Mouse (Mus musculus) limb, embryonic 11.5 days (tissue): ENCODE data around the gene Pknox2. TPM values are rescaled to one million over a fixed set of nuclear protein-coding genes. Genes with fewer than 3 reads are reported as not detected.

ENCODE experiments used
- ATAC-seq: fragments of 200-750 bp; cut with Nextera tagmentation; 2 replicates; pipeline ENCODE4 v1.8.0; 2017; ENCODE audit warnings: low read depth; ENCODE audit not compliant: insufficient number of reproducible peaks, low FRiP score, low TSS enrichment
- DNase-seq: peaks from one replicate; pipeline ENCODE4 v3.0.0-alpha.2; 2015; ENCODE audit warnings: low spot score
- H3K27ac ChIP-seq: fragments of 300-500 bp; sonication (generic); replicated peaks from 2 replicates; pipeline ENCODE4 v1.5.1; 2014; ENCODE audit warnings: low read depth, mild to moderate bottlenecking, low read length
- H3K27me3 ChIP-seq: fragments of 300-500 bp; sonication (generic); 2 replicates; pipeline ENCODE4 v1.6.1; 2014; ENCODE audit warnings: mild to moderate bottlenecking, low read length, mixed read lengths; ENCODE audit not compliant: control insufficient read depth, insufficient read depth
- H3K36me3 ChIP-seq: fragments of 300-500 bp; sonication (generic); 2 replicates; pipeline ENCODE4 v1.6.1; 2014; ENCODE audit warnings: mild to moderate bottlenecking, low read length, moderate library complexity, mixed read lengths; ENCODE audit not compliant: control insufficient read depth, insufficient read depth
- H3K4me1 ChIP-seq: fragments of 300-500 bp; sonication (generic); 2 replicates; pipeline ENCODE4 v1.6.1; 2014; ENCODE audit warnings: low read length, mixed read lengths; ENCODE audit not compliant: control insufficient read depth, insufficient read depth
- H3K4me2 ChIP-seq: fragments of 300-500 bp; sonication (generic); 2 replicates; pipeline ENCODE4 v1.6.1; 2014; ENCODE audit warnings: low read depth, mild to moderate bottlenecking, moderate library complexity; ENCODE audit not compliant: severe bottlenecking
- H3K4me3 ChIP-seq: fragments of 300-500 bp; sonication (generic); 2 replicates; pipeline ENCODE4 v1.5.1; 2014; ENCODE audit warnings: low read depth, low read length
- H3K9ac ChIP-seq: fragments of 300-500 bp; sonication (generic); 2 replicates; pipeline ENCODE4 v1.6.1; 2014; ENCODE audit warnings: mild to moderate bottlenecking, low read length
- H3K9me3 ChIP-seq: fragments of 300-500 bp; sonication (generic); 2 replicates; pipeline ENCODE4 v1.6.1; 2016; ENCODE audit warnings: low read length; ENCODE audit not compliant: control insufficient read depth
- WGBS: fragments of 180-500 bp; shearing (Covaris S2); extraction: QIAGEN DNeasy Blood & Tissue Kit; methylation state at CpG from one replicate; pipeline ENCODE4 v1.1.7; 2014; 5-methylcytosine and 5-hydroxymethylcytosine counted together
- polyA plus RNA-seq: library from polyadenylated mRNA; unstranded; fragments of >200 nt; fragmentation: Nextera tagmentation; extraction: Ambion mirVana; gene quantifications from 2 replicates; pipeline ENCODE4 v1.2.1, GENCODE M21; 2014

Gene Pknox2
- polyA plus RNA-seq, 1 experiment from 2014 or later: 11.3 TPM

- Histone ChIP-seq H3K9me3 (no peaks in the 10 kb centered on the region), H3K36me3 (no peaks in the 10 kb centered on the region), H3K9ac (no peak overlapping the region), H3K27me3 (peaks cover 15% of the 10 kb centered on the region; the same call in 1 of the 2 replicates), H3K27ac (no peak overlapping the region), H3K4me1 (peaks cover 7% of the 10 kb centered on the region; the same call in 1 of the 2 replicates), H3K4me3 (no peak overlapping the region), H3K4me2 (no peak overlapping the region)
- WGBS: 6% methylated on average over 3 of the region's 3 CpGs
- ATAC-seq (no peak), DNase-seq (no peak)
Measured at GRCm38 (mm10) chr9:36972089-36972488, 175.1 kb downstream of the Pknox2 start.

GRCm38 (mm10) chr9:36971066-36971465 is 176.1 kb downstream of the Pknox2 start:
- Histone ChIP-seq H3K9ac (no peak overlapping the region), H3K36me3 (no peaks in the 10 kb centered on the region), H3K4me2 (no peak overlapping the region), H3K27ac (no peak overlapping the region), H3K27me3 (peaks cover 16% of the 10 kb centered on the region; the same call in 1 of the 2 replicates), H3K4me1 (peaks cover 7% of the 10 kb centered on the region; the same call in 1 of the 2 replicates), H3K4me3 (no peak overlapping the region), H3K9me3 (no peaks in the 10 kb centered on the region)
- no peak for DNase-seq
- 16% methylated on average over 3 of the region's 3 CpGs for WGBS
- no peak for ATAC-seq

DNA sequence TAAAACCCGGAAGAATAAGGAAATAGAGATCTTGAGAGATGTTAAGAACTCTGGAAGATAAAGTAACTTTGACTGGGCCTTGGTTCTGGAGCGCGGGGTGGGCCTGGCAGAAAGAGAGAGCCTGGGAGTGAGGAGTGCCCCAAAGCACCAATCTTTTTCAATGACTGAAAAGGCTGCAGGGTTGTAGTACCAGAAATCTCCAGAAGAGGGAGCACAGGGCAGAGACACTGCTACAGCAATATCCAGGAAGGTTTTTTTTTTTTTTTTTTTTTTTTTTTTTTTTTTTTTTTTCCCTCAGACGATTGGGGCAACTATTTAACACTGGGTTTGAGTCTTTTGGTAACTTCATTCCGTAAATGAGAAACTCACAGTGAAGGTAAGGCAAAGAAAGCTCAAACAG is 176.6 kb downstream of the Pknox2 start:
- H3K27ac ChIP-seq: no peak overlapping the region
- H3K4me3 ChIP-seq: no peak overlapping the region
- H3K4me1 ChIP-seq: peaks cover 7% of the 10 kb centered on the region; the same call in 1 of the 2 replicates
- no peak overlapping the region for H3K4me2 ChIP-seq
- WGBS: 12% methylated on average over 5 of the region's 5 CpGs
- H3K9ac ChIP-seq: no peak overlapping the region
- peaks cover 16% of the 10 kb centered on the region; the same call in 1 of the 2 replicates for H3K27me3 ChIP-seq
- H3K36me3 ChIP-seq: no peaks in the 10 kb centered on the region
- DNase-seq (peak; percentile 88), ATAC-seq (no peak)
- H3K9me3 ChIP-seq: no peaks in the 10 kb centered on the region

- peaks cover 16% of the 10 kb centered on the region; the same call in 1 of the 2 replicates for H3K27me3 ChIP-seq
- peaks cover 14% of the 10 kb centered on the region for H3K4me1 ChIP-seq
Measured at GRCm38 (mm10) chr9:36969131-36969530, 178.1 kb downstream of the Pknox2 start.

DNA sequence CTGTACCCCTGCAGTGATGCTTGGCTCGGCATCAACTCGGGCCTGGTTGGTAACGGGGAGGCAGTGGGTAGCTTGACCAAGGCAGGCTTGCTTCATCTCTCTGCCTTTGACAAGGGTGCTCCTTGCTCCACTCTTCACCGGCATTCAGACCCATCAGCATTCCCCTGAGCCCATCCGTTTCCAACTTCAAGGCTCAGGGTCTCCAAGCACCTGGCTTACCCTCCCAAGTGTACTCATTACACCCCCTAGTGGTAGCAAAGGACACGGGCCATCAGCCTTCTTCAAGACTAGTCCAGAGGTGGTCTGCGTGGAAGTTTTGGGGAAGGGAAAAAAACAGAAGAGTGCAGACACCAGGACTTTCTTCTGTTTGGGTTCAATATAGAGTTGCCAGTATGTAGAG is 178.5 kb downstream of the Pknox2 start:
- Histone ChIP-seq H3K27me3 (peaks cover 16% of the 10 kb centered on the region; the same call in 1 of the 2 replicates), H3K36me3 (no peaks in the 10 kb centered on the region)
- WGBS: 46% methylated on average over 7 of the region's 7 CpGs

More at GRCm38 (mm10) chr9:36969131-36969530, 178.1 kb downstream of the Pknox2 start:
- no peaks in the 10 kb centered on the region for H3K9me3 ChIP-seq
- no peak overlapping the region for H3K9ac ChIP-seq
- no peak for ATAC-seq
- no peak overlapping the region for H3K27ac ChIP-seq
- no peak overlapping the region for H3K4me2 ChIP-seq
- DNase-seq: no peak
- WGBS: 90% methylated on average over 1 of the region's 1 CpGs
- H3K36me3 ChIP-seq: no peaks in the 10 kb centered on the region
- H3K4me3 ChIP-seq: no peak overlapping the region

DNA sequence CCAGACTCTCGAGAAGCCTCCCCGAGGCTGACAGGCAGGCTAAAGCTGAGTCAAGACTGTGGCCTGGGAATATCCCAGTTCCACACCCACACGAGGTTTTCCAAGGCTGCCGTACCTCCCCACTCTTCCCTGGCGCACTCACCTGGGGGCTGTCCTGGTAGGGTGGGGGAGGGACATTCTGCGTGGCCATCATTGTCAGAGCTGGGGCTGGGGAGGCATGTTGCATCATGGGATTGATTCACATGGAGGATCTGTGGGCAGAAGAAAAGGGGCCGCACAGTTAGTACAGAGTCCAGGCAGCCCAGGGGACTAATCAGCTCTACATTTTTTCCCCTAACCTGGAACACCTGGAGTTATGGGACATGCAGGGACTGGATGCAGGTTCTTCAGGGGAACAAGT is 179.0 kb downstream of the Pknox2 start:
- H3K9me3 ChIP-seq: no peaks in the 10 kb centered on the region
- H3K36me3 ChIP-seq: no peaks in the 10 kb centered on the region
- 88% methylated on average over 7 of the region's 7 CpGs for WGBS
- peaks cover 16% of the 10 kb centered on the region; the same call in 1 of the 2 replicates for H3K27me3 ChIP-seq
- H3K4me1 ChIP-seq: peaks cover 21% of the 10 kb centered on the region
- no peak overlapping the region for H3K9ac ChIP-seq
- no peak for ATAC-seq
- H3K4me2 ChIP-seq: no peak overlapping the region
- no peak for DNase-seq
- H3K27ac ChIP-seq: no peak overlapping the region
- H3K4me3 ChIP-seq: no peak overlapping the region

More for the DNA sequence above, 178.5 kb downstream of the Pknox2 start:
- peak; percentile 81 for DNase-seq
- no peak for ATAC-seq
- Histone ChIP-seq H3K27ac (no peak overlapping the region), H3K9ac (no peak overlapping the region), H3K4me3 (no peak overlapping the region), H3K4me2 (no peak overlapping the region), H3K4me1 (peaks cover 18% of the 10 kb centered on the region), H3K9me3 (no peaks in the 10 kb centered on the region)

GRCm38 (mm10) chr9:36965720-36966119 is 181.5 kb downstream of the Pknox2 start:
- H3K4me1 ChIP-seq: peaks cover 21% of the 10 kb centered on the region
- peaks cover 16% of the 10 kb centered on the region; the same call in 1 of the 2 replicates for H3K27me3 ChIP-seq
- WGBS: 62% methylated on average over 5 of the region's 5 CpGs

GRCm38 (mm10) chr9:36964230-36964629 is 183.0 kb downstream of the Pknox2 start:
- H3K36me3 ChIP-seq: no peaks in the 10 kb centered on the region
- no peak overlapping the region for H3K4me2 ChIP-seq
- DNase-seq (peak; percentile 64), ATAC-seq (no peak)
- WGBS: 5% methylated on average over 5 of the region's 5 CpGs
- H3K4me1 ChIP-seq: peaks cover 21% of the 10 kb centered on the region
- no peaks in the 10 kb centered on the region for H3K9me3 ChIP-seq
- H3K9ac ChIP-seq: no peak overlapping the region
- no peak overlapping the region for H3K4me3 ChIP-seq
- no peak overlapping the region for H3K27ac ChIP-seq
- peaks cover 18% of the 10 kb centered on the region; the same call in 1 of the 2 replicates for H3K27me3 ChIP-seq

More at GRCm38 (mm10) chr9:36965720-36966119, 181.5 kb downstream of the Pknox2 start:
- Histone ChIP-seq H3K9me3 (no peaks in the 10 kb centered on the region), H3K36me3 (no peaks in the 10 kb centered on the region), H3K9ac (no peak overlapping the region), H3K4me3 (no peak overlapping the region), H3K27ac (no peak overlapping the region), H3K4me2 (no peak overlapping the region)
- DNase-seq (peak; percentile 57), ATAC-seq (no peak)

DNA sequence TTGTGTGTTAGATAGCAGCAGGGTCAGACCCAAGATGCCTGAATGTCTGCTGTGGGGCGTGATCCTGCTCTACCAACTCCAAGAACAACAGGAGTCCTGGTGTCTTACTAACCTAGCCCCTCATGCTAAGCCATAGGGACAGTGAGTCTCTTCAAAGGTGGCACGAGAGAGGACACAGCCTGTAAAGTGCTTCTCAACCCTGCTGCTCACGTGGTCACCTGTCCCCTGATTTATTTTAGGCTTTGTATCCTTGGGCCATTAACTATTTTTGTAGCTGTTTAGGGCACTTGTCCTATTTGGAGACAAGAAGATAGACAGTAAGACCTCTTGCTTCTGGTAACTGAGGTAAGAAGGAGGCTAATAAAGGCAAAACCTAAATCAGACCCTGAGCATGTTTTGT is 183.7 kb downstream of the Pknox2 start:
- Histone ChIP-seq H3K4me1 (peaks cover 21% of the 10 kb centered on the region), H3K9me3 (no peaks in the 10 kb centered on the region), H3K27me3 (peaks cover 15% of the 10 kb centered on the region; the same call in 1 of the 2 replicates), H3K9ac (no peak overlapping the region), H3K4me3 (no peak overlapping the region), H3K36me3 (no peaks in the 10 kb centered on the region), H3K27ac (no peak overlapping the region), H3K4me2 (no peak overlapping the region)
- ATAC-seq: no peak
- DNase-seq: no peak
- 38% methylated on average over 3 of the region's 3 CpGs for WGBS
